In genomic region chr1:181893721-181894120, GRCm38 (mm10) we compare ENCODE assay signal across 12 mouse cellular contexts. TPM values are rescaled to one million over a fixed set of nuclear protein-coding genes. Genes with fewer than 3 reads are reported as not detected.
DNase-seq lines count a peak whose midpoint lies in the region; ATAC-seq lines count a peak whose summit lies in the region.
"Had no signal": no experiment of that assay in that cellular context is flagged by ENCODE, and none has a peak within 500 bp of the region (broad histone marks: within the 10 kb centered on the region; RNA-seq: fewer than 3 reads in every experiment).

No protein-coding gene starts in this region.

- DNase-seq in embryonic facial prominence, embryonic 10.5 days (ENCODE audit: low spot score) = no peak
- peak; percentile 48 for DNase-seq in ZHBTc4 (ENCODE audit: low read depth, low spot score)
- peak; percentile 43 to 85 for DNase-seq in frontal cortex, postnatal 36 days (ENCODE audit: low spot score in 2 of 2)
- peak; percentile 60 to 93 for DNase-seq in left cerebral cortex, postnatal 25 days (ENCODE audit: low spot score in 2 of 2)
- no peak for DNase-seq in T-cell, adult 2 months (ENCODE audit: low spot score)
- DNase-seq in yolk sac, embryonic 10.5 days (ENCODE audit: low spot score) = no peak
- DNase-seq in spleen, adult 18-20 months = no peak
- DNase-seq: cerebellum, adult 2 months; gastrocnemius, postnatal 25 days; liver had no signal

- no peaks in the 10 kb centered on the region for H3K27me3 ChIP-seq in embryonic facial prominence, embryonic 13.5 days
- H3K27me3 ChIP-seq in embryonic facial prominence, embryonic 10.5 days (replicated peaks; ENCODE audit: low read depth, poor library complexity, severe bottlenecking) = no peaks in the 10 kb centered on the region
- H3K27me3 ChIP-seq: neural tube, embryonic 12.5 days had no signal

- WGBS in embryonic facial prominence, embryonic 13.5 days = 79% methylated on average over 8 of the region's 8 CpGs
- 84% methylated on average over 8 of the region's 8 CpGs for WGBS in embryonic facial prominence, embryonic 10.5 days

- no peak overlapping the region for H3K4me3 ChIP-seq in embryonic facial prominence, embryonic 13.5 days
- H3K4me3 ChIP-seq in embryonic facial prominence, embryonic 10.5 days = no peak overlapping the region
- H3K4me3 ChIP-seq: neural tube, embryonic 12.5 days had no signal

- no peak overlapping the region for H3K4me2 ChIP-seq in embryonic facial prominence, embryonic 13.5 days
- H3K4me2 ChIP-seq: neural tube, embryonic 12.5 days had no signal

- H3K27ac ChIP-seq in embryonic facial prominence, embryonic 13.5 days = no peak overlapping the region
- H3K27ac ChIP-seq in embryonic facial prominence, embryonic 10.5 days (replicated peaks) = no peak overlapping the region
- H3K27ac ChIP-seq: neural tube, embryonic 12.5 days had no signal

- no peak overlapping the region for H3K9ac ChIP-seq in embryonic facial prominence, embryonic 13.5 days
- H3K9ac ChIP-seq: neural tube, embryonic 12.5 days had no signal

- H3K4me1 ChIP-seq in embryonic facial prominence, embryonic 13.5 days = peaks cover 4% of the 10 kb centered on the region; the same call in 1 of the 2 replicates
- H3K4me1 ChIP-seq in embryonic facial prominence, embryonic 10.5 days = peaks cover 3% of the 10 kb centered on the region; the same call in 1 of the 2 replicates
- H3K4me1 ChIP-seq: neural tube, embryonic 12.5 days had no signal

- ATAC-seq in embryonic facial prominence, embryonic 13.5 days (ENCODE audit: insufficient number of reproducible peaks, insufficient read depth, low FRiP score, low TSS enrichment, low read depth) = 0 out of 2 replicates have a peak, but pooled peaks have one; percentile 7

- H3K9me3 ChIP-seq in embryonic facial prominence, embryonic 13.5 days = no peaks in the 10 kb centered on the region
- no peaks in the 10 kb centered on the region for H3K9me3 ChIP-seq in embryonic facial prominence, embryonic 10.5 days
- H3K9me3 ChIP-seq: neural tube, embryonic 12.5 days had no signal

- peaks cover 3% of the 10 kb centered on the region; the same call in 1 of the 2 replicates for H3K36me3 ChIP-seq in embryonic facial prominence, embryonic 13.5 days
- H3K36me3 ChIP-seq in embryonic facial prominence, embryonic 10.5 days (replicated peaks) = no peaks in the 10 kb centered on the region; the same call in 1 of the 2 replicates
- H3K36me3 ChIP-seq: neural tube, embryonic 12.5 days had no signal

- intact Hi-C loops in left cerebral cortex, postnatal 25 days (cut with DNase I) = loop anchor here (1.0 to 5.0 kb wide), 2 partner anchors 29 to 124 kb away; partner anchors contain the start of gene Enah

RNA-seq across cellular contexts. Expression of gene Lbr, which starts 50.9 kb away (rescaled TPM):
- polyA plus RNA-seq in embryonic facial prominence, embryonic 13.5 days (2015; fragmentation: Nextera tagmentation; extraction: Ambion mirVana) = 93.1 and 106 TPM in 2 replicates
- polyA plus RNA-seq in embryonic facial prominence, embryonic 10.5 days (2016; fragmentation: Nextera tagmentation; extraction: Ambion mirVana) = 158 and 172 TPM in 2 replicates
- total RNA-seq in left cerebral cortex, postnatal 25 days (2021) = 10 to 100 TPM; 12.7 to 12.9 TPM

Comparison
In these comparisons a context has a peak if more than half of its experiments do, and no peak if none do; other contexts are left out.
1. DNase-seq: peak in ZHBTc4 (single experiment), frontal cortex, postnatal 36 days (2 of 2) and left cerebral cortex, postnatal 25 days (2 of 2); none in embryonic facial prominence, embryonic 10.5 days (single experiment), T-cell, adult 2 months (single experiment), yolk sac, embryonic 10.5 days (single experiment) and spleen, adult 18-20 months (0 of 2).